Mouse (Mus musculus) urinary bladder, adult 18-20 months (tissue): ENCODE results near the gene Ap1g2.

Experiments
- DNase-seq, 2 experiments: peaks; one replicate each; pipeline ENCODE4 v3.0.0; 2022; ENCODE audit warnings: low spot score in 2 of 2, mixed read lengths in 2 of 2

The Ap1g2 gene

GRCm38 (mm10) chr14:55113975-55114645, 7.7 kb upstream of the Ap1g2 start:
- DNase-seq, result peak in 1 of 2 experiments; percentile 32

DNA sequence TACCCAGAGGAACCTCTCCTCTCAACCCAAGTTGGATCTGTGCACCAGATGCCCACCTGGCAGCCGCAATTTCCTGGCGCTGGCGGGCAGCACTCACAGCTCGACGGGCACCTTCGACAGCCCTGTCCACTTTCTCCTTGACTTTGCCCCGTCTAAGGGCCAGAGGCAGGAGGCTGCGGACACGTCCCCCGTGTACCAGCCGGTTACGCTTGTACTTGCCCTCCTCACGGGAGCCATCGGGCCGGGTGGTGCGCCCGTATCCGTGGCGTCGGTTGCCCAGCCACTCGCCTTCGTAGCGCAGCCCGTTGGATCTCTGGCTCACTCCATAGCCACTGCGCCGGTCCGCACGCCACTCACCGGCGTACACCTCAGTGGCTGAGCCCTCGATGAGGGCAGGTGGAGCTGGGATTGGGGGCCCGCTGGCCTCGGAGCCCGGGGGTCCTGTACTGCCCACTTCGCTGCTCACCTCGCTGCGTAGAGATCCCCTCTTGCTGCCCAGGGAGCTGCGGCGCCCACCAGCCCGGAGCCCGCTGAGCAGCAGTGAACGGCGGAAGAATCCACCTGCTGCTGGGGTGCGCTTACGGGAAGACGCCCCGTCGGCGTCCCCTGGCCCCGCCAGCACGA, 7.1 kb upstream of the Ap1g2 start:
- DNase-seq, result no peak

DNA sequence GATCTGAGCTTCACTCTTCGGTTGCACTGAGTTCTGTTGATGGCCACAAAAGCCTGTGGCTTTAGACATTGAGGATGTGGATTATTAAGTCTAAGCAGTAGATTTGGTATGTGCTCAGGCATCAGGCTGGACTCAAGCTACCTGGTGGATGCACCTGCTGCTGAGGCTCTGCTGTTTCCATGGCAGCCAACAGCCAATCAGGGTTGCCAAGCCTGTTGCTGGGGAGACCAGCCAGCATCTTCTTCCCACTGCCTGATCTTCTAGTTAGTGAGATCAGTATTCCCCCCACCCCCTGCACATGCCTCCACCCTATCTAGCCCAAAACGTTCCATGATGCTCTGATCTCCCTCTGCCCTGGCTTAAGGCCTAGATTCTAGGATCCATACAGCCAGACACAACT, 5.3 kb upstream of the Ap1g2 start:
- no peak for DNase-seq

GRCm38 (mm10) chr14:55110076-55110475, 3.7 kb upstream of the Ap1g2 start:
- no peak for DNase-seq

- no peak for DNase-seq
Measured at GRCm38 (mm10) chr14:55109048-55109873, 2.9 kb upstream of the Ap1g2 start.

GRCm38 (mm10) chr14:55108202-55108870, 1.9 kb upstream of the Ap1g2 start:
- DNase-seq, result no peak

- no peak for DNase-seq
Measured at GRCm38 (mm10) chr14:55106990-55107389, 597 bp upstream of the Ap1g2 start.

DNA sequence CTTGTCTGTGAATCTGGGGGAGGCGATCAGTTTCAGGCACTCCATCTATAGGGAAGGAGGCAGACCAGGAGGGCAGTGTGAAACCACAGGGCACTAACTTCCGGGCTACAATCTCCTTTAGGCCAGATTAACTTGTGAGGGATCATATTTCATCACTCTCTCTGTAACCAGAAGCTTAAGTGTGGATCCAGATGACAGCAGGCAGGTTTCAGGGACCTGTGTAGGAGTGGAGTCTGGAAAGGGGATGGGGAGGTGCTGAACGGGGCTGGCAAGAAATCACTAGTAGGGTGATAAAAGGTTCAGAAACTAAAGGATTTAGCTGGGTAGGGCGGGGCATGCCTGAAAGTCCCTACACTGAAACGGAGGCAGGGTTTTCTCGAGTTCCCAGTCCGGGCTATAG, 1.0 kb downstream of the Ap1g2 start:
- DNase-seq, result no peak

DNA sequence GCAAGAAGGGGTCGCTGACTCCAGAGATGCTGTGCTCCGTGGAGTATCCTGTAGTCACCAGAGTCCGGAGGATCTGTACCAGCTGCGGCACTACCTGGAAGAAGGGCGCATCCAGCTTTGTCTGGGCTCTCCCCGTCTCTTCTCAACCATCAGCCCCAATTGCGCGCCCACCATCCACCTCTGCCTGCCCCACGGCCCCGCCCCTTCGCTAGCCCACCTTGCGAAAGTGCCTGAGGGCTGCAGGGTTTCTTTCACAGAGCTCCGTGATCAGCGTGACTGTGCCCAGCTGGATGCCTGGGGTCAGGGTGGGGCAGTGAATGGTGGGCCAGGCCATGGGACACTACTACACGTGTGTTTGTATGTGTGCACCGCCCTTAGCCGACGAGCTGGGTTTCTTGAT, 2.0 kb downstream of the Ap1g2 start:
- no peak for DNase-seq

GRCm38 (mm10) chr14:55102253-55102785, 4.1 kb downstream of the Ap1g2 start:
- DNase-seq, result no peak

GRCm38 (mm10) chr14:55101592-55101991, 4.8 kb downstream of the Ap1g2 start:
- no peak for DNase-seq

DNA sequence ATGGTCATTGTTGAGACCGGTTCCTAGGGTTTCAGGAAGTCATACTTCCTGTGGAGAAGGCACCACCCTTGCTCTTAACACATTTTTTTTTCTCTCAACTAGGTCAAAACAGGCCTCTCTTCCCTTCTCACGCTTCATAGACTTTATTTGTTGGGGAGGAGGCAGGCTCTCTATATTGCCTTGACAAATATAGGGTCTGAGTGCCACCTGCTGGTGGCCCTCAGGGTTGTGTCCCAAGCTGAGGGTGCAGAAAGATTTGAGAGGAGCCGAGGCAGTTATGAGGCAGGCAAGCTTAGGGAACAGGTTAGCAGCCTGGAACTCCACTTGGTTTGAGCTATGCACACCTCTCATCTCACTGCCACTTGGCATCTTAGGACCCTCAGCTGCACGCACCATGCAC, 8.3 kb downstream of the Ap1g2 start:
- DNase-seq, result no peak

DNA sequence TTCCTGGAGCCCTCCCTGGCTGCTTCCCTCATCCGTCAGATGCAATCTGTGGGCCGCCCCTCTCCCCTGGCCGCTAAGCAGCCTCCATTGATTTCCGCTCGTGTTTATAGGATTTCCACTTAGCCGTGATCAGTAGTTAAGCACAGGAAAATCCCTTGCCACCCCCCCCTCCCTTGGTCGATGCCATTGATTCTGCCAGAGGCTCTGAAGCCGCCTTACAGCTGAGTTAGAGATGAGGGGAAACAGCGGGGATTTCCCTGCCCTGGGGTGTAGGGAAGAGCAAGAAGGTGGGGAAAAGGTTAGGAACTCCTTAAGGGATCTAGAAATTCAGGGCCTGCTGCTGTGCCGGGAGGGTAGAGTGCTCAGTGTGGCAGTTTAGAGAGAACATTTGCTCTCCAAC, 8.7 kb downstream of the Ap1g2 start:
- DNase-seq, result no peak

- no peak for DNase-seq
Measured at GRCm38 (mm10) chr14:55096573-55097087, 9.8 kb downstream of the Ap1g2 start.

DNA sequence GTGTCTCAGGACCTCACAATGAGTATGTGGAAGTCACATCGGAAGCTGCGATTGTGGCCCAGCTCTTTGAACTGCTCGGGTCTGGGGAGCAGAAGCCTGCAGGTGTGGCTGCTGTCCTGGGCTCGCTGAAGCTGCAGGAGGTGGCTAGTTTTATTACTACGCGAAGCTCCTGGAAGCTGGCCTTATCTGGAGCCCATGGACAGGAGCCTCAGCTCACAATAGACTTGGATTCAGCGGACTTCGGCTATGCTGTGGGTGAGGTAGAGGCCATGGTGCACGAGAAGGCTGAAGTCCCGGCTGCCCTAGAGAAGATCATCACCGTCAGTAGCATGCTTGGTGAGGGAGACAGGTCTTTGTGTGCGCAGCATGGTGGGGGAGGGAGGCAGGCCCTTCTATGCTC, 10.7 kb downstream of the Ap1g2 start:
- peak in 1 of 2 experiments; percentile 16 for DNase-seq

DNA sequence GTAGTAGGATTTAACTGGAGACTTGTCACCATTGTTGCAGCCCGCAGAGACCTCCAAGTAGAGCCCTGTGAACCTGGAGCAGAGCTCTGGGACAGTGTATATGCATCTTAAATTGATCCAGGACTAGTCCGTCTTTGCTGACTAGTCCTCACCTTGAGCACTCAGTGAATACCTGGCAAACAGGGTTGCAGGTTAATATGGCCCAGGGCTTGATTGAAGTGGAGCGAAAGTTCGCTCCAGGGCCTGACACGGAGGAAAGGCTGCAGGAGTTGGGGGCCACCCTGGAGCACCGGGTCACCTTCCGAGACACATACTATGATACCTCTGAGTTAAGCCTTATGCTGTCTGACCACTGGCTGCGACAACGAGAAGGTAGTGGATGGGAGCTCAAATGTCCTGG, 11.1 kb downstream of the Ap1g2 start:
- DNase-seq, result peak in 1 of 2 experiments; percentile 38

DNA sequence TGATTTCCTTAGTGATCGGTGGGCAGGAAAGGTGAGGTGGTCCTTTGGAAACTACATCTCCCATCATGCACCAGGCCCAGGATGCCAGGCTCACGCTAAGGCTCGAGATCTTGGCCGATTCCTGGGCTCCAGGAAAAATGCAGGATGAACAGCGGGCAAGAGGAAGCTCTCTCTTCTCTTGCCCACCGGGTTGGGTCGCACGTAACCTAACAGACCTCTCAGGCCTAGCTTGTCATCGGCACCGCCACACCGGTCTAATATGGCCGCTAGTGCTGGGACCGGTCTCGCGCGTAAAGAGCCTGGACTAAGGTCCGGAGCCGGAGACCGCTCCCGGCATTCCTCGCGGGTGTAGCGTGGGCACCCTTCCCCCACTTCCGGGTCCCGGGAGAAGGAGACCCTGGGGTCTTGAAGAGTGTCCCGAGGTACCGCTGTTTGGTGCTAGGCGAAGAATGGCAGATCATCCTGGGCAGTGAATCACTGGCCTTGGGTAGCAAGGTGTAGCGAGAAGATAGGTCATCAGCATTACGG, 11.6 kb downstream of the Ap1g2 start, which contains the start of gene Thtpa:
Gene Thtpa, plus strand, starts transcription at position 81 of the 528 bp plus-strand sequence.
- peak; percentile 72 to 81 for DNase-seq

- DNase-seq, result no peak
Measured at GRCm38 (mm10) chr14:55093927-55094326, 12.5 kb downstream of the Ap1g2 start.

- peak; percentile 79 to 90 for DNase-seq
Measured at GRCm38 (mm10) chr14:55092011-55092577, 14.3 kb downstream of the Ap1g2 start, which contains the start of gene Zfhx2. Gene Zfhx2, minus strand, starts transcription at chr14:55092324.

GRCm38 (mm10) chr14:55091209-55091865, 15.1 kb downstream of the Ap1g2 start:
- peak in 1 of 2 experiments; percentile 20 for DNase-seq
